Mouse (Mus musculus) liver, adult 2 months (tissue): ENCODE data around the gene Parp8.

Experiments
- CTCF ChIP-seq: fragments of 200-500 bp; IDR thresholded peaks from 2 replicates; pipeline ENCODE4 v1.5.1; 2011; ENCODE audit warnings: low read depth, low read length, control low read depth
- POLR2A ChIP-seq: fragments of 200-500 bp; IDR thresholded peaks from 2 replicates; pipeline ENCODE4 v1.6.1; 2011; ENCODE audit warnings: low read length, control low read depth; ENCODE audit not compliant: insufficient read depth; ENCODE audit errors: extremely low read depth

DNA sequence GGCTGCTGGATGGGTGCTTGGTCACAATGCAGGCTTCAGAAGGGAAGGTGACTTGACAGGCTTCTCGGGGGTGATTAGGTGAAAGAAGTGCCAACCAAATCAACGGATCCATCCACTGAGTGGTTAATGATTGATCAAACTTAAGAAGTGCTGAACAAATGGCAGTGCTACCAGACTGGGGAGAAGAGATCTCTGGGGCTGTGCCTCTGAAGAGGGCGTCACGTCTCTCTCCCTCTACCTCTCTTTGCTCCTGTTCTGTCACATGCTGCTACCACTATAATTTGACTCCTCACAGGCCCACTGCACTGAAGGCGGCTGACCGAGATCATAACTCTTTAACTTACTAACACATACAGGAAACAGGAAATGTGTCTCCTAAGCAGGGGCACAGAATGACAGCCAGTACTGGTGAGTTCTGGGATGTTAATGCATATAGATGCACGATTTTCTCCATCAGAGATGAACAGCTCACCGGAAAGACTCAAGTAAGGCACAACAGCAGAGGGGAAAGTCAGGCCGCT is 140.9 kb downstream of the Parp8 start:
- TF ChIP-seq CTCF: no peak
- TF ChIP-seq POLR2A: no peak
